9 mouse cellular contexts compared by ENCODE assay signal in genomic region chr19:47317063-47317938, GRCm38 (mm10).
A peak's percentile ranks its signal among the peaks of the same experiment; 100 is the strongest.
DNase-seq lines count a peak whose midpoint lies in the region; TF ChIP-seq lines count a peak whose summit lies in the region.
"Had no signal": no experiment of that assay in that cellular context is flagged by ENCODE, and none has a peak within 500 bp of the region (broad histone marks: within the 10 kb centered on the region; RNA-seq: fewer than 3 reads in every experiment).

No protein-coding gene starts in this region.

- intact Hi-C loops in gastrocnemius, postnatal 14 days (cut with DNase I; ENCODE audit: low total_unique reads), result no loop called here

- no peak for TF ChIP-seq CTCF in E14TG2a.4 (conservative IDR thresholded peaks at IDR 0.05; ENCODE audit: low read length)

- H3K4me1 ChIP-seq in E14TG2a.4 (replicated peaks; ENCODE audit: low read depth, low read length), result peaks cover 88% of the 10 kb centered on the region

- peak overlapping the region; percentile 49 for H3K4me3 ChIP-seq in E14TG2a.4 (replicated peaks; ENCODE audit: low read length)

- peaks cover 15% of the 10 kb centered on the region for H3K36me3 ChIP-seq in E14TG2a.4 (ENCODE audit: insufficient read depth, low read length)

- DNase-seq in gastrocnemius, postnatal 14 days, result peak; percentile 71
- DNase-seq in gastrocnemius, adult 8-10 months (ENCODE audit: low spot score in 2 of 2), result no peak
- peak; percentile 71 to 83 for DNase-seq in frontal cortex, postnatal 10 days (ENCODE audit: low spot score in 2 of 2)
- DNase-seq in kidney, postnatal 14 days, result peak; percentile 55
- DNase-seq in lung, postnatal 36 days, result peak; percentile 64
- DNase-seq in spleen, postnatal 14 days (ENCODE audit: low spot score in 2 of 2), result no peak
- no peak for DNase-seq in thymus, adult 18-20 months

- H3K9me3 ChIP-seq in E14TG2a.4 (ENCODE audit: low read length), result no peaks in the 10 kb centered on the region

- peaks cover 17% of the 10 kb centered on the region for H3K27me3 ChIP-seq in E14TG2a.4 (ENCODE audit: insufficient read depth, low read length)
- H3K27me3 ChIP-seq: CH12.LX had no signal

Comparison
In these comparisons a context has a peak if more than half of its experiments do, and no peak if none do; other contexts are left out.
1. DNase-seq: peak in gastrocnemius, postnatal 14 days (single experiment), frontal cortex, postnatal 10 days (2 of 2), kidney, postnatal 14 days (single experiment) and lung, postnatal 36 days (single experiment); none in gastrocnemius, adult 8-10 months (0 of 2), spleen, postnatal 14 days (0 of 2) and thymus, adult 18-20 months (0 of 2).